Mouse (Mus musculus) hindbrain, embryonic 11.5 days (tissue): ENCODE data around the gene Zmym1. TPM values are rescaled to one million over a fixed set of nuclear protein-coding genes. Genes with fewer than 3 reads are reported as not detected.
A peak's percentile ranks its signal among the peaks of the same experiment; 100 is the strongest.
"Not testable (repeated sequence)": the region's sequence is repeated elsewhere in the genome, so short reads cannot be mapped to it uniquely, and the experiment has no call there.

Experiments
- ATAC-seq: fragments of 200-750 bp; cut with Nextera tagmentation; 2 replicates; pipeline ENCODE4 v1.8.0; 2017; ENCODE audit warnings: mild to moderate bottlenecking, moderate TSS enrichment, moderate library complexity; ENCODE audit not compliant: low FRiP score
- DNase-seq: peaks from one replicate; pipeline ENCODE4 v3.0.0-alpha.2; 2015; ENCODE audit warnings: low spot score
- H3K27ac ChIP-seq: fragments of 300-500 bp; sonication (generic); 2 replicates; pipeline ENCODE4 v1.5.1; 2014; ENCODE audit warnings: mild to moderate bottlenecking, low read depth, low read length
- H3K27me3 ChIP-seq: fragments of 300-500 bp; sonication (generic); 2 replicates; pipeline ENCODE4 v1.6.1; 2014; ENCODE audit warnings: mild to moderate bottlenecking, low read length, moderate library complexity, mixed read lengths; ENCODE audit not compliant: control insufficient read depth, insufficient read depth
- H3K36me3 ChIP-seq: fragments of 300-500 bp; sonication (generic); 2 replicates; pipeline ENCODE4 v1.6.1; 2014; ENCODE audit warnings: mild to moderate bottlenecking, low read length, moderate library complexity, mixed read lengths; ENCODE audit not compliant: control insufficient read depth, insufficient read depth
- H3K4me1 ChIP-seq: fragments of 300-500 bp; sonication (generic); replicated peaks from 2 replicates; pipeline ENCODE4 v1.6.1; 2014; ENCODE audit warnings: low read length, mixed read lengths; ENCODE audit not compliant: control insufficient read depth, insufficient read depth
- H3K4me2 ChIP-seq: fragments of 300-500 bp; sonication (generic); replicated peaks from 2 replicates; pipeline ENCODE4 v1.6.1; 2014; ENCODE audit warnings: mild to moderate bottlenecking, low read depth, low read length
- H3K4me3 ChIP-seq: fragments of 300-500 bp; sonication (generic); 2 replicates; pipeline ENCODE4 v1.5.1; 2014; ENCODE audit warnings: low read depth, low read length
- H3K9ac ChIP-seq: fragments of 300-500 bp; sonication (generic); 2 replicates; pipeline ENCODE4 v1.6.1; 2014; ENCODE audit warnings: low read depth, low read length
- H3K9me3 ChIP-seq: fragments of 300-500 bp; sonication (generic); 2 replicates; pipeline ENCODE4 v1.6.1; 2016; ENCODE audit warnings: low read length; ENCODE audit not compliant: control insufficient read depth
- WGBS: fragments of 180-500 bp; shearing (Covaris S2); extraction: QIAGEN DNeasy Blood & Tissue Kit; methylation state at CpG from one replicate; pipeline ENCODE4 v1.1.7; 2014; 5-methylcytosine and 5-hydroxymethylcytosine counted together
- polyA plus RNA-seq: library from polyadenylated mRNA; unstranded; fragments of >200 nt; fragmentation: Nextera tagmentation; extraction: Ambion mirVana; gene quantifications from 2 replicates; pipeline ENCODE4 v1.2.1, GENCODE M21; 2014

Zmym1 gene
- polyA plus RNA-seq, 1 experiment from 2014 or later: 25.2 TPM

GRCm38 (mm10) chr4:127021151-127021945, 39.6 kb downstream of the Zmym1 start, which contains the start of gene Sfpq:
Gene Sfpq, plus strand, starts transcription at chr4:127021324.
- H3K9me3 ChIP-seq: no peaks in the 10 kb centered on the region
- 0 out of 2 replicates have a peak, but pooled peaks cover 3% of the 10 kb centered on the region for H3K4me1 ChIP-seq
- peak within 1 kb of the TSS; percentile 98 for H3K27ac ChIP-seq
- H3K27me3 ChIP-seq: no peaks in the 10 kb centered on the region
- peaks cover 2% of the 10 kb centered on the region; the same call in 1 of the 2 replicates for H3K36me3 ChIP-seq
- peak; percentile 100 for DNase-seq
- peak; percentile 95 for ATAC-seq
- peak within 1 kb of the TSS; percentile 100 for H3K9ac ChIP-seq
- H3K4me2 ChIP-seq: peak within 1 kb of the TSS; percentile 85
- under 1% methylated on average over 64 of the region's 87 CpGs for WGBS
- peak within 1 kb of the TSS; percentile 100 for H3K4me3 ChIP-seq

GRCm38 (mm10) chr4:127020411-127021150, 40.4 kb downstream of the Zmym1 start:
- DNase-seq: no peak
- Histone ChIP-seq H3K4me3 (peak overlapping the region; percentile 100; the same call in 1 of the 2 replicates), H3K9ac (no peak overlapping the region), H3K4me2 (peak overlapping the region; percentile 1; the same call in 1 of the 2 replicates), H3K27me3 (no peaks in the 10 kb centered on the region), H3K36me3 (peaks cover 2% of the 10 kb centered on the region; the same call in 1 of the 2 replicates), H3K27ac (no peak overlapping the region), H3K4me1 (0 out of 2 replicates have a peak, but pooled peaks cover 3% of the 10 kb centered on the region), H3K9me3 (no peaks in the 10 kb centered on the region)
- no peak for ATAC-seq
- WGBS: 12% methylated on average over 13 of the region's 13 CpGs

- WGBS: 88% methylated on average over 4 of the region's 4 CpGs
- Histone ChIP-seq H3K4me1 (no peaks in the 10 kb centered on the region), H3K4me3 (no peak overlapping the region), H3K4me2 (no peak overlapping the region), H3K27ac (no peak overlapping the region), H3K36me3 (no peaks in the 10 kb centered on the region), H3K27me3 (no peaks in the 10 kb centered on the region), H3K9ac (no peak overlapping the region), H3K9me3 (no peaks in the 10 kb centered on the region)
- DNase-seq (no peak), ATAC-seq (no peak)
Measured at GRCm38 (mm10) chr4:127016366-127016765, 44.6 kb downstream of the Zmym1 start.

- not testable (repeated sequence) for H3K4me2 ChIP-seq, H3K9ac ChIP-seq, H3K9me3 ChIP-seq, H3K36me3 ChIP-seq, H3K27ac ChIP-seq, H3K4me1 ChIP-seq, H3K27me3 ChIP-seq, H3K4me3 ChIP-seq
- peak; percentile 86 for ATAC-seq
- peak; percentile 90 for DNase-seq
- 18% methylated on average over 14 of the region's 26 CpGs for WGBS
Measured at GRCm38 (mm10) chr4:127015294-127015993, 45.5 kb downstream of the Zmym1 start.

DNA sequence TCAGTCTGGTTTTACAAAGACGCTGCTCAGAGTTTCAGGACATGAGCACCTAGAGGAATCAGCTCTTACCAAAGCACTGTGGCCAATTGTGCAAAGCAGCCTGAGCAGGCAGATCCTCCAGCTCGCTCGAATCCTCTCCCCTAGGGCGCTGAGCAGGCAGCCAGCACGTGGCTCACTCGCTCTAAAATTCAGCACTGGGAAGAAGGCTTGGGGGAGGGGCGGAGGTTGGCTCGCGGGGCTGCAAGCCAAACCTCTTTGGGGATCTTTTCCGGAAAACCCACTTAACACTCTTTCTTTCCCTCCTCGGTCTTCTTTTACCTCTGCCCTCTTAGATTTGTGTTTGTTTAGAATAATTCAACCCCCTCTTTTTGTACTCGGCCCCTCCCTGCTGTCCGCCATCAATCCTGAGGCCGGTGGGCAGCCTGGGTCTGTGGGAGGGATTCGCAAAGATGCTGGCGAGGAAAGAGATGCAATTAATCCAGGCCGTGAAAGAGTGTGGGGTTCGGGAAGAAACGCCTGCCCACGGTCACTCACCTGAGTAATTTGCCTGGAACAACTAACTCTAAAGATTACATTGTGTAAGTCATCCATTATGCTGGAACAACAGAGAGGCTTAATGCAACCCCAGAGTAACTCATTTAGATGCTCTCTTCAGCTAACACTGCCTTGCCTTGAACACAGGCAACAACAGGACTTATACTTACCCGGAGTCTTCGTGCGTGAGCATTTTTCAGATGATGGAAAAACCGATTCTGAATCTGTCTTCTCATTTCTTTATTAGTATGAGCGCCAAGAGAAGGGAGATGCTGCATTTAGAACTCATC, 55.6 kb downstream of the Zmym1 start:
- Histone ChIP-seq H3K4me1 (0 out of 2 replicates have a peak, but pooled peaks cover 5% of the 10 kb centered on the region), H3K4me2 (peak overlapping the region; percentile 22), H3K36me3 (no peaks in the 10 kb centered on the region), H3K27me3 (no peaks in the 10 kb centered on the region), H3K4me3 (peak overlapping the region; percentile 16; the same call in 1 of the 2 replicates), H3K27ac (0 out of 2 replicates have a peak overlapping the region, but pooled peaks have one; percentile 27), H3K9ac (peak overlapping the region; percentile 13; the same call in 1 of the 2 replicates), H3K9me3 (no peaks in the 10 kb centered on the region)
- WGBS: 17% methylated on average over 25 of the region's 25 CpGs
- DNase-seq (peak; percentile 85), ATAC-seq (peak; percentile 69)

DNA sequence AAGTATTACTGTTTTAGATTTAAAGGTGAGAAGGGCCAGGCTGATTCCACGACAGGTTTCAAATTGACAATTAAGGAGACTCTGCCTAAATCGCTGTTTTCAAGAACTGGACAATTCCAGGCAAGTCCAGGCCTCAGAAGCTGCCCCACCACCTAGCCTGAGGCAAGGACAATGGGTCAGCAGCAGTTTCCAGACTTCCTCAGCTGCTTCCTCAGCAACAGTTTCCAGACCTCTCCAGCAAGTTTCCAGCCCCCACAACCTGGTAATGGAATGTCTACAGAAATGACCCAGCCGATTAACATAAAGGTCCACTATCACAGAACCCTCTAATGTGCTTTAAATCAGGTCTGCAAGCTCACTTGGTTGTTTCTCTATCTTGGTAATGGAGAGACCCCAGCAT, 56.6 kb downstream of the Zmym1 start:
- ATAC-seq (no peak), DNase-seq (no peak)
- Histone ChIP-seq H3K4me2 (no peak overlapping the region), H3K27ac (no peak overlapping the region), H3K9ac (no peak overlapping the region), H3K4me3 (no peak overlapping the region), H3K36me3 (no peaks in the 10 kb centered on the region), H3K4me1 (0 out of 2 replicates have a peak, but pooled peaks cover 5% of the 10 kb centered on the region), H3K9me3 (no peaks in the 10 kb centered on the region), H3K27me3 (no peaks in the 10 kb centered on the region)
- 88% methylated on average over 3 of the region's 3 CpGs for WGBS

DNA sequence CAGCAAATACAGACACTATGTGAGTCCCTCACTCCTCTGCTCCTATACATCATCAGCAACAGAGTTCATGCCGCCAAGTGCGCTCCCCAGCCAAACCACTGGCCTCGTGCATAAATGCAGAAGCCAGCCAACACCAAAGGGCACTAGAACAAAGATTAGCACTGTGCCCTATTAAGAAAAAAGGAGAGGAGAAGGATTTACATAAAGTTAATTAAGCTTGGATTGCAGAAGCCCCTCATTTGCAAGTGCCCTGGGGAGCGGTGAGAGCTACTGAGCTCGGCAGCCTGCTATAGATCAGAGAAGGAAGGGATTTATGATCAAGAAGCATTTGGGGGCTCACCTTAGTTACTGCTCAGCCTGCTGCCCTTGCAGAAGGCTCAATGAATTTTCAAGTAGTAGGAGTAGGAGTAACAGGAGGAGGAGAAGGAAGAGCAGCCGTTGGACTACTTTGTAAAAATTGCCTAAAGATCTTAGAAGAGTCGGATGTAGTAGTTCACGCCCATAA, 60.3 kb downstream of the Zmym1 start:
- Histone ChIP-seq H3K36me3 (no peaks in the 10 kb centered on the region), H3K27me3 (no peaks in the 10 kb centered on the region), H3K9ac (no peak overlapping the region), H3K9me3 (no peaks in the 10 kb centered on the region), H3K4me3 (no peak overlapping the region), H3K27ac (no peak overlapping the region), H3K4me2 (no peak overlapping the region), H3K4me1 (0 out of 2 replicates have a peak, but pooled peaks cover 5% of the 10 kb centered on the region)
- no peak for ATAC-seq
- WGBS: 53% methylated on average over 8 of the region's 8 CpGs
- DNase-seq: no peak
